Mouse (Mus musculus) liver, embryonic 14.5 days (tissue): ENCODE data around the gene Hipk2. TPM values are rescaled to one million over a fixed set of nuclear protein-coding genes. Genes with fewer than 3 reads are reported as not detected.
A peak's percentile ranks its signal among the peaks of the same experiment; 100 is the strongest.

Experiments used
- ATAC-seq: fragments of 200-750 bp; cut with Nextera tagmentation; 2 replicates; pipeline ENCODE4 v1.8.0; 2017; ENCODE audit warnings: moderate number of reproducible peaks, mild to moderate bottlenecking, moderate library complexity; ENCODE audit not compliant: insufficient read depth
- DNase-seq, 3 experiments: peaks; one replicate each; pipeline ENCODE4 v3.0.0-alpha.2; 2012 to 2013; ENCODE audit warnings: low read depth in 3 of 3, low spot score in 3 of 3
- H3K27ac ChIP-seq: fragments of 300-500 bp; sonication (generic); 2 replicates; pipeline ENCODE4 v1.5.1; 2014; ENCODE audit warnings: moderate library complexity, mild to moderate bottlenecking, control low read depth, inconsistent platforms
- H3K27me3 ChIP-seq: fragments of 300-500 bp; sonication (generic); 2 replicates; pipeline ENCODE4 v1.6.1; 2014; ENCODE audit warnings: mild to moderate bottlenecking, low read length, moderate library complexity; ENCODE audit not compliant: control insufficient read depth, insufficient read depth
- H3K36me3 ChIP-seq: fragments of 300-500 bp; sonication (generic); replicated peaks from 2 replicates; pipeline ENCODE4 v1.6.1; 2014; ENCODE audit warnings: low read depth; ENCODE audit not compliant: control insufficient read depth, insufficient read depth
- H3K4me1 ChIP-seq, 2 experiments: fragments of 200-500 bp in 1 of 2; fragments of 300-500 bp in 1 of 2; sonication (generic) in 1 of 2; replicated peaks; 2 replicates each; pipeline ENCODE4 v1.6.1; 2012 to 2014; ENCODE audit warnings: antibody characterized with exemption in 1 of 2, inconsistent platforms in 1 of 2, low read length in 1 of 2; ENCODE audit not compliant: control insufficient read depth in 2 of 2, insufficient read depth in 2 of 2
- H3K4me2 ChIP-seq: fragments of 300-500 bp; sonication (generic); 2 replicates; pipeline ENCODE4 v1.6.1; 2014; ENCODE audit warnings: low read depth, mild to moderate bottlenecking, control low read depth, moderate library complexity
- H3K4me3 ChIP-seq, 2 experiments: fragments of 200-500 bp in 1 of 2; fragments of 300-500 bp in 1 of 2; sonication (generic) in 1 of 2; 2 replicates each; pipeline ENCODE4 v1.5.1; 2012 to 2014; ENCODE audit warnings: low read depth in 2 of 2, low read length in 2 of 2, mild to moderate bottlenecking in 2 of 2, control low read depth in 1 of 2, inconsistent platforms in 1 of 2, moderate library complexity in 1 of 2; ENCODE audit not compliant: insufficient read depth in 1 of 2
- H3K9ac ChIP-seq: fragments of 300-500 bp; sonication (generic); replicated peaks from 2 replicates; pipeline ENCODE4 v1.6.1; 2014; ENCODE audit warnings: mild to moderate bottlenecking, control low read depth, moderate library complexity
- H3K9me3 ChIP-seq: fragments of 300-500 bp; sonication (generic); 2 replicates; pipeline ENCODE4 v1.6.1; 2016; ENCODE audit warnings: low read length, mixed read lengths; ENCODE audit not compliant: control insufficient read depth
- CTCF ChIP-seq: IDR thresholded peaks from 2 replicates; pipeline ENCODE4 v1.5.1; 2016; ENCODE audit warnings: antibody characterized with exemption, low read depth, control low read depth
- EP300 ChIP-seq: IDR thresholded peaks from 2 replicates; pipeline ENCODE4 v1.6.1; 2016; ENCODE audit warnings: antibody characterized with exemption, low read depth
- WGBS: fragments of 180-500 bp; shearing (Covaris S2); extraction: QIAGEN DNeasy Blood & Tissue Kit; methylation state at CpG from one replicate; pipeline ENCODE4 v1.1.7; 2014; ENCODE audit not compliant: insufficient replicate concordance; 5-methylcytosine and 5-hydroxymethylcytosine counted together
- polyA plus RNA-seq, 2 experiments: library from polyadenylated mRNA; depleted of rRNA in 1 of 2; stranded (reverse) in 1 of 2; unstranded in 1 of 2; fragments of >200 nt; fragmentation: Nextera tagmentation in 1 of 2; extraction: Ambion mirVana in 1 of 2; gene quantifications; 2 replicates each; pipeline versions ENCODE4 v1.2.1 to v1.2.3; 2012 to 2014

The Hipk2 gene
- polyA plus RNA-seq, 2 experiments, result 10.7 to 13.0 TPM

DNA sequence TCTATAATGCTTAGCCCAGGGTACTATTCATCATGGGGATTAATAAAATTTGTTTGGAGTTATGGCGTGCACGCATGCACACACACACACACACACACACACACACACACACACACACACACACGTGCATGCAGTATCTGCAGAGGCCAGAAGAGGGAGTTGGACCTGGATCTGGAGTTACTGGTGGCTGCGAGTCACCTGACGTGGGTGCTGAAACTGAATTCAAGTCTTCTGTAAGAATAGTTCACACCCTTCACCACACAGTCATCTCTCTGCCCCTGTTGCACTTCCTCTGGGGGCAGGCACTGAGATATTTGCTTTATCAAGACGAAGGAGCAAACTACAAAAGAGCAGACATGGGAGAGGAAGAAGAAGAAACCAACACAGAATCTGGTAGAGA, 206.4 kb downstream of the Hipk2 start:
- Histone ChIP-seq H3K4me2 (no peak overlapping the region), H3K36me3 (no peaks in the 10 kb centered on the region), H3K4me3 (no peak overlapping the region), H3K4me1 (peaks cover 6 to 9% of the 10 kb centered on the region in 2 experiments; a peak in 3 of 4 replicates), H3K9me3 (no peaks in the 10 kb centered on the region), H3K9ac (no peak overlapping the region), H3K27ac (no peak overlapping the region), H3K27me3 (peaks cover 9% of the 10 kb centered on the region)
- DNase-seq, result no peak
- WGBS, result 35% methylated on average over 6 of the region's 6 CpGs
- TF ChIP-seq EP300 (no peak), CTCF (peak; percentile 63)
- ATAC-seq, result no peak

- H3K4me2 ChIP-seq, result peak within 1 kb of the TSS; percentile 56
- TF ChIP-seq EP300, result no peak
- no peak for TF ChIP-seq CTCF
- no peak within 1 kb of the TSS for H3K9ac ChIP-seq
- no peaks in the 10 kb centered on the region for H3K9me3 ChIP-seq
- peak within 1 kb of the TSS in 1 of 2 experiments; percentile 46; a peak in 2 of 4 replicates for H3K4me3 ChIP-seq
- no peak within 1 kb of the TSS for H3K27ac ChIP-seq
- H3K27me3 ChIP-seq, result peaks cover 44% of the 10 kb centered on the region
- H3K4me1 ChIP-seq, result no peaks in the 10 kb centered on the region
- no peaks in the 10 kb centered on the region for H3K36me3 ChIP-seq
- 1% methylated on average over 77 of the region's 84 CpGs for WGBS
- ATAC-seq (no peak), DNase-seq (no peak)
Measured at GRCm38 (mm10) chr6:38662714-38663615, 213.0 kb downstream of the Hipk2 start, which contains the start of gene Clec2l. Gene Clec2l, plus strand, starts transcription at chr6:38663069.

DNA sequence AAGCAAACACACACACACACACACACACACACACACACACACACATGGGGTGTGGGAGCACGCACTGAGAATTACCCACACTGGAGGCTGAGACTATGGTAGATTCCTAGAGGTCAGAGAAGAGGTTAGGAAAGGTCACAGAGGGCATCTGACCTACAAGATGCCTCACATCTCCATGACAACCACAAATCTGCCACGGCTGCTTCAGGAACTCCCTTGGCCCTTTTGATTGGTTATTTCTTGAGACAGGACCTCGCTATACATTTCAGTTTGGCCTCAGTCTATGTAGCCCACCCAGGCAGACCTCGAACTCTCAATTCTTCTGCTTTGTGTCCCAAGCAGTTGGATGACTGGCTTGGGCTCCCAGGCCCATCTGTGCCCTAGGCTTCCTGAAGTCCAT, 214.3 kb downstream of the Hipk2 start:
- Histone ChIP-seq H3K27ac (no peak overlapping the region), H3K4me3 (no peak overlapping the region), H3K9ac (no peak overlapping the region), H3K36me3 (no peaks in the 10 kb centered on the region), H3K9me3 (no peaks in the 10 kb centered on the region), H3K4me2 (no peak overlapping the region), H3K27me3 (peaks cover 44% of the 10 kb centered on the region), H3K4me1 (no peaks in the 10 kb centered on the region)
- TF ChIP-seq EP300, result no peak
- TF ChIP-seq CTCF, result no peak
- ATAC-seq (no peak), DNase-seq (no peak)
- WGBS, result 36% methylated on average over 4 of the region's 4 CpGs

GRCm38 (mm10) chr6:38650263-38650937, 225.6 kb downstream of the Hipk2 start:
- Histone ChIP-seq H3K27ac (no peak overlapping the region), H3K4me3 (no peak overlapping the region), H3K4me1 (no peaks in the 10 kb centered on the region), H3K9ac (no peak overlapping the region), H3K4me2 (no peak overlapping the region), H3K36me3 (no peaks in the 10 kb centered on the region), H3K27me3 (no peaks in the 10 kb centered on the region), H3K9me3 (no peaks in the 10 kb centered on the region)
- WGBS, result 38% methylated on average over 14 of the region's 14 CpGs
- ATAC-seq, result no peak
- peak; percentile 54 to 68 (median 61) for DNase-seq
- TF ChIP-seq EP300, result no peak
- peak; percentile 96 for TF ChIP-seq CTCF

- no peak for ATAC-seq
- H3K4me2 ChIP-seq, result no peak overlapping the region
- TF ChIP-seq EP300, result no peak
- peak; percentile 54 for TF ChIP-seq CTCF
- H3K27me3 ChIP-seq, result no peaks in the 10 kb centered on the region
- H3K36me3 ChIP-seq, result no peaks in the 10 kb centered on the region
- no peak overlapping the region for H3K4me3 ChIP-seq
- no peak overlapping the region for H3K27ac ChIP-seq
- no peak for DNase-seq
- no peak overlapping the region for H3K9ac ChIP-seq
- no peaks in the 10 kb centered on the region for H3K4me1 ChIP-seq
- H3K9me3 ChIP-seq, result no peaks in the 10 kb centered on the region
- 66% methylated on average over 3 of the region's 3 CpGs for WGBS
Measured at GRCm38 (mm10) chr6:38649545-38649944, 226.4 kb downstream of the Hipk2 start.

Other genes with a start within 250 kb of the Hipk2 start
- 0.01 TPM in 2 replicates for gene Klrg2, start 238.9 kb downstream of the Hipk2 start, polyA plus RNA-seq (2012; rRNA removed)
- gene Klrg2, start 238.9 kb downstream of the Hipk2 start, polyA plus RNA-seq (2014; fragmentation: Nextera tagmentation; extraction: Ambion mirVana), result 0.08 TPM in 1 of 2 replicates, not detected in the other
- gene Clec2l, start 213.1 kb downstream of the Hipk2 start, polyA plus RNA-seq (2012; rRNA removed), result 0.09 and 0.13 TPM in 2 replicates
- gene Clec2l, start 213.1 kb downstream of the Hipk2 start, polyA plus RNA-seq (2014; fragmentation: Nextera tagmentation; extraction: Ambion mirVana), result not detected in 2 replicates
- 4.5 and 5.1 TPM in 2 replicates for gene Tbxas1, start 761 bp downstream of the Hipk2 start, polyA plus RNA-seq (2012; rRNA removed)
- gene Tbxas1, start 761 bp downstream of the Hipk2 start, polyA plus RNA-seq (2014; fragmentation: Nextera tagmentation; extraction: Ambion mirVana), result 6.3 and 8.4 TPM in 2 replicates
- 3.3 and 4.3 TPM in 2 replicates for gene Parp12, start 242.2 kb upstream of the Hipk2 start, polyA plus RNA-seq (2012; rRNA removed)
- gene Parp12, start 242.2 kb upstream of the Hipk2 start, polyA plus RNA-seq (2014; fragmentation: Nextera tagmentation; extraction: Ambion mirVana), result 2.8 and 3.6 TPM in 2 replicates